Mouse (Mus musculus) midbrain, embryonic 15.5 days (tissue): ENCODE data around the gene Sin3b. TPM values are rescaled to one million over a fixed set of nuclear protein-coding genes. Genes with fewer than 3 reads are reported as not detected.

ENCODE experiments used
- ATAC-seq: fragments of 200-750 bp; cut with Nextera tagmentation; replicated peaks from 2 replicates; pipeline ENCODE4 v1.8.0; 2017; ENCODE audit warnings: moderate TSS enrichment
- H3K27ac ChIP-seq: fragments of 300-500 bp; sonication (generic); 2 replicates; pipeline ENCODE4 v1.5.1; 2015; ENCODE audit warnings: mild to moderate bottlenecking, inconsistent platforms
- H3K27me3 ChIP-seq: fragments of 300-500 bp; sonication (generic); replicated peaks from 2 replicates; pipeline ENCODE4 v1.6.1; 2015; ENCODE audit warnings: inconsistent platforms
- H3K36me3 ChIP-seq: fragments of 300-500 bp; sonication (generic); replicated peaks from 2 replicates; pipeline ENCODE4 v1.6.1; 2015; ENCODE audit warnings: inconsistent platforms
- H3K4me1 ChIP-seq: fragments of 300-500 bp; sonication (generic); 2 replicates; pipeline ENCODE4 v1.6.1; 2015; ENCODE audit warnings: inconsistent platforms
- H3K4me2 ChIP-seq: fragments of 300-500 bp; sonication (generic); 2 replicates; pipeline ENCODE4 v1.6.1; 2015; ENCODE audit warnings: inconsistent platforms, mild to moderate bottlenecking, moderate library complexity
- H3K4me3 ChIP-seq: fragments of 300-500 bp; sonication (generic); 2 replicates; pipeline ENCODE4 v1.5.1; 2015; ENCODE audit warnings: mild to moderate bottlenecking, inconsistent platforms
- H3K9ac ChIP-seq: fragments of 300-500 bp; sonication (generic); 2 replicates; pipeline ENCODE4 v1.6.1; 2015; ENCODE audit warnings: mild to moderate bottlenecking, inconsistent platforms
- H3K9me3 ChIP-seq: fragments of 300-500 bp; sonication (generic); 2 replicates; pipeline ENCODE4 v1.6.1; 2016; ENCODE audit warnings: inconsistent platforms
- WGBS: fragments of 180-500 bp; shearing (Covaris S2); methylation state at CpG from one replicate; pipeline ENCODE4 v1.1.7; 2015; ENCODE audit warnings: mixed read lengths; 5-methylcytosine and 5-hydroxymethylcytosine counted together
- polyA plus RNA-seq: library from polyadenylated mRNA; unstranded; fragments of >200 nt; fragmentation: Nextera tagmentation; extraction: Ambion mirVana; gene quantifications from 2 replicates; pipeline ENCODE4 v1.2.1, GENCODE M21; 2015

Sin3b gene
- polyA plus RNA-seq, 1 experiment from 2014 or later = 180 TPM

GRCm38 (mm10) chr8:72756771-72757390 is 33.8 kb downstream of the Sin3b start:
- no peak overlapping the region for H3K4me2 ChIP-seq
- no peaks in the 10 kb centered on the region for H3K4me1 ChIP-seq
- H3K36me3 ChIP-seq = peaks cover 45% of the 10 kb centered on the region
- 96% methylated on average over 35 of the region's 35 CpGs for WGBS
- H3K9ac ChIP-seq = no peak overlapping the region
- H3K4me3 ChIP-seq = no peak overlapping the region
- no peaks in the 10 kb centered on the region for H3K27me3 ChIP-seq
- no peaks in the 10 kb centered on the region for H3K9me3 ChIP-seq
- no peak overlapping the region for H3K27ac ChIP-seq
- no peak for ATAC-seq

DNA sequence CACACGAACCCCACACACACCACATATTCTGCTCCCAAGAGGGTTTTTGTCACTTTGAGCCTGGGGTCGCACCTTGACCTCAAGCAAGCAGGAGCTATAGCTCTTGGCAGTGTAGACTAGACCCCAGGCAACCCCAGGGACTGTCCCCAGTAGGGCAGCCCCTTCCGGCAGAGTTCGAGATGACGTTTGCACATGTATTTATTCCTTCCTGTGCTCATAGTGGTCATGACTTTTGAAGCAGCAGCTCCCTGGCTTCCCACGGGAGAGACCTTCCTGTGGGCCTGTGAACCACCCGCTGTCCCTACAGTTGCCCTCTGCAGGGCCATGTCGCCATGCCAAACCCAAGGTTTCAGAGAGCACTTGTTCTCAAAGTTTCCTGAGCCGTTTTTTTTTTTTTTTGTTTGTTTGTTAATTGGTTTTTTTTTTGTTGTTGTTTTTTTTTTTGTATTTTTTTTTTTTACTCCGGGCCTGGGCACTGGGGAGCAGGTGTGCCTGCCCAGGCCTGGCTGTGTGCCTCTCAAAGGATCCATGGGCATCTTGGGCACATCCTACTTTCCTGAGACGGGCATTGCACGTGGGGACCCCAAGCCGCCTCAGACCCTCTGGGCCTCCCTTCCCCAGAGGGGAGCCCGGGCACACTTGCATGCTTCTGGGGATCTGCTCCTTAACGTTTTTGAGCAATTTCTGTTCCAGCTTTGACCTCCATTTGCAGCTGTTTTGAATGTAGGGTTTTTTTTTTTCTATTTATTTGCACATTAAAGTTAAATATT is 34.5 kb downstream of the Sin3b start:
- no peak overlapping the region for H3K4me2 ChIP-seq
- H3K4me3 ChIP-seq = no peak overlapping the region
- H3K9ac ChIP-seq = no peak overlapping the region
- no peaks in the 10 kb centered on the region for H3K4me1 ChIP-seq
- peaks cover 38% of the 10 kb centered on the region for H3K36me3 ChIP-seq
- H3K27ac ChIP-seq = no peak overlapping the region
- WGBS = 94% methylated on average over 15 of the region's 15 CpGs
- no peaks in the 10 kb centered on the region for H3K27me3 ChIP-seq
- ATAC-seq = no peak
- H3K9me3 ChIP-seq = no peaks in the 10 kb centered on the region

DNA sequence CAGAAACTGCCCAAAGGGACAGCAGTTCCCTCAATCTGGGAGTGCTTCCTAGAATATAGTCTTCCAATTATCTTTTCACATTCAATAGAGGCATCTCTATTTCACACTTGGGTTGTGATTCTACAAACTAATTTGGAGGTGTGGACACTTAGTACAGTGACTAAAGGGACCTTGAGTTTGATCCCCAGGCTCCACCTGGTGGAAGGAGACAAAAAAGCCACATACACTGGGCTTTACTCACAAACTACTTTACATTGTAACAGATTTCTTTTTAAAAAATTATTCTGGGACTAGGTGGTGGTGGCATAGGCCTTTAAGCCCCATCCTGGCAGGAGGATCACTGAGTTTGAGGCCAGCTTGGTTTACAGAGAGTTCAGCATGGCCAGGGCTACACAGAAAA is 35.2 kb downstream of the Sin3b start:
- Histone ChIP-seq H3K27ac (no peak overlapping the region), H3K27me3 (no peaks in the 10 kb centered on the region), H3K9me3 (no peaks in the 10 kb centered on the region), H3K4me3 (no peak overlapping the region), H3K9ac (no peak overlapping the region), H3K4me1 (no peaks in the 10 kb centered on the region), H3K36me3 (peaks cover 33% of the 10 kb centered on the region), H3K4me2 (no peak overlapping the region)
- no peak for ATAC-seq

GRCm38 (mm10) chr8:72760216-72760615 is 37.1 kb downstream of the Sin3b start:
- no peaks in the 10 kb centered on the region for H3K9me3 ChIP-seq
- H3K9ac ChIP-seq = no peak overlapping the region
- no peak overlapping the region for H3K4me3 ChIP-seq
- 89% methylated on average over 3 of the region's 3 CpGs for WGBS
- no peak overlapping the region for H3K4me2 ChIP-seq
- ATAC-seq = no peak
- no peaks in the 10 kb centered on the region for H3K4me1 ChIP-seq
- peaks cover 20% of the 10 kb centered on the region for H3K36me3 ChIP-seq
- H3K27ac ChIP-seq = no peak overlapping the region
- H3K27me3 ChIP-seq = no peaks in the 10 kb centered on the region

GRCm38 (mm10) chr8:72761322-72762051 is 38.4 kb downstream of the Sin3b start, which contains the start of gene F2rl3:
TSS of gene F2rl3 (plus strand) at chr8:72761880.
- Histone ChIP-seq H3K36me3 (peaks cover 10% of the 10 kb centered on the region; the same call in 1 of the 2 replicates), H3K4me2 (no peak within 1 kb of the TSS), H3K27me3 (no peaks in the 10 kb centered on the region), H3K4me3 (no peak within 1 kb of the TSS), H3K27ac (no peak within 1 kb of the TSS), H3K4me1 (no peaks in the 10 kb centered on the region), H3K9ac (no peak within 1 kb of the TSS), H3K9me3 (no peaks in the 10 kb centered on the region)
- no peak for ATAC-seq
- 89% methylated on average over 7 of the region's 7 CpGs for WGBS

GRCm38 (mm10) chr8:72762306-72762705 is 39.2 kb downstream of the Sin3b start:
- Histone ChIP-seq H3K4me1 (0 out of 2 replicates have a peak, but pooled peaks cover 4% of the 10 kb centered on the region), H3K36me3 (peaks cover 3% of the 10 kb centered on the region; the same call in 1 of the 2 replicates), H3K9ac (no peak overlapping the region), H3K4me3 (no peak overlapping the region), H3K27me3 (no peaks in the 10 kb centered on the region), H3K9me3 (no peaks in the 10 kb centered on the region), H3K27ac (no peak overlapping the region), H3K4me2 (no peak overlapping the region)
- 92% methylated on average over 12 of the region's 12 CpGs for WGBS
- no peak for ATAC-seq

- no peaks in the 10 kb centered on the region for H3K27me3 ChIP-seq
- WGBS = 73% methylated on average over 4 of the region's 4 CpGs
- H3K9ac ChIP-seq = no peak overlapping the region
- H3K9me3 ChIP-seq = no peaks in the 10 kb centered on the region
- no peak overlapping the region for H3K4me3 ChIP-seq
- H3K36me3 ChIP-seq = no peaks in the 10 kb centered on the region
- H3K4me2 ChIP-seq = no peak overlapping the region
- ATAC-seq = no peak
- H3K27ac ChIP-seq = no peak overlapping the region
- H3K4me1 ChIP-seq = 0 out of 2 replicates have a peak, but pooled peaks cover 4% of the 10 kb centered on the region
These were observed 42.6 kb downstream of the Sin3b start for GRCm38 (mm10) chr8:72765696-72766095.

DNA sequence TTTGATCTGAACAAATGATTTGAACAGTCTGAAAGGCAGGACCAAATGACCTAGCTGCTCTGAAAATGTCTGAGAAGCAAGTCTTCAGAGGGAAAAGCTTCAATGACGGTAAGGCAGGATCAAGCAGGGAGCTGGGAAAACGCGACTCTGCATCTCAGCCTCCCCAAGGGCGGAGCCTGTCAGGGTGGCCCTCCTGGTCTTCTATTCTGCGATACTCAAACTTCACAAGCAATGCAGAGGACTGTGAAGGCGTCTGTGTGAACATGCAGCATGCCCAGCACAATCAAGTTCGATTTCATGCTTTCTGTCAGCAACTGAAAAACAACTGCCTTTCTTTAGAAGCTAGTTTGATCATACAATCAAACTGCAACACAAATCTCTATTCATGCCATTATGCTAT is 43.7 kb downstream of the Sin3b start:
- H3K4me1 ChIP-seq = 0 out of 2 replicates have a peak, but pooled peaks cover 4% of the 10 kb centered on the region
- 25% methylated on average over 7 of the region's 7 CpGs for WGBS
- ATAC-seq = peak; percentile 53; the same call in 1 of the 2 replicates
- H3K27ac ChIP-seq = no peak overlapping the region
- no peak overlapping the region for H3K4me3 ChIP-seq
- no peaks in the 10 kb centered on the region for H3K36me3 ChIP-seq
- no peaks in the 10 kb centered on the region for H3K9me3 ChIP-seq
- H3K27me3 ChIP-seq = no peaks in the 10 kb centered on the region
- no peak overlapping the region for H3K9ac ChIP-seq
- no peak overlapping the region for H3K4me2 ChIP-seq

GRCm38 (mm10) chr8:72777797-72778196 is 54.7 kb downstream of the Sin3b start:
- no peak overlapping the region for H3K4me2 ChIP-seq
- H3K27me3 ChIP-seq = no peaks in the 10 kb centered on the region
- WGBS = 100% methylated on average over 1 of the region's 1 CpGs
- no peak for ATAC-seq
- no peak overlapping the region for H3K4me3 ChIP-seq
- H3K4me1 ChIP-seq = no peaks in the 10 kb centered on the region
- H3K36me3 ChIP-seq = no peaks in the 10 kb centered on the region
- H3K27ac ChIP-seq = no peak overlapping the region
- H3K9ac ChIP-seq = no peak overlapping the region
- H3K9me3 ChIP-seq = no peaks in the 10 kb centered on the region

DNA sequence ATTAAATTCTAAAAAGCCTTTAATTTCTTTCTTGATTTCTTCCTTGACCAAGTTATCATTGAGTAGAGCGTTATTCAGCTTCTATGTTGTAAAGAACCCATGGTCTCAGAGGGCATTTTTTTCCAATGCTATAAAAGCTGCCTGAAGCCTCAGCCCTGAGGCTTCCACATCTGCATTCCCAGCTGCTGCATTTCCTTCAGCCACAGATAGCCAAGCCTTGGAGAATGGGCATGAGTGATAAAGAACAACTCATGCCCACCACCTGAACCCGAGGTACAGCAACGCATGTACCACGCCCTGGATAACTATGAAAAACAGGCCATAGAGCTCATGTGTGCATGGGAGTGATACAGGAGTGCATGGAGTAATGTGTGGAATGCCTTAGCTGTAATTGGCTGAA is 57.6 kb downstream of the Sin3b start:
- WGBS = 95% methylated on average over 4 of the region's 4 CpGs
- no peaks in the 10 kb centered on the region for H3K27me3 ChIP-seq
- H3K36me3 ChIP-seq = no peaks in the 10 kb centered on the region
- H3K9me3 ChIP-seq = no peaks in the 10 kb centered on the region
- ATAC-seq = no peak
- H3K9ac ChIP-seq = no peak overlapping the region
- no peak overlapping the region for H3K4me2 ChIP-seq
- H3K4me1 ChIP-seq = no peaks in the 10 kb centered on the region
- H3K27ac ChIP-seq = no peak overlapping the region
- H3K4me3 ChIP-seq = no peak overlapping the region

DNA sequence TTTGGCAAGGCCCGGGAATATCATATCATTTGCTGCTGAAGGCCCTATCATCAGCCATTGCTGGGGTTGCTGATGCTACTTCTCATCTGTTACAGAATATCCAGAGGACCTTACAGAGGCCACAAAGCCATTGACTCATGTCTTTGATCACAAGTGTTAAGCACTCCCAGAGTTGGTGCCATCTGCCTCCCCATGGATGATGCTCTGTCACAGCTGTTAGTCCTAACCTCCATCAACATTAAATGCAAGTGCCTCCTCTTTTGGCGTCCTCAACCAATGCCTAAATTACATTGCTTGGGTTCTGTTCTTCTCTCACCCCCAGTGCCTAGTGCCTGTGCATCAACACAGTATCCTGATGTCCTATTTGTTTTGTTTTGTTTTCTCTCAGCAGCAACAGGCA is 78.5 kb downstream of the Sin3b start:
- Histone ChIP-seq H3K27me3 (no peaks in the 10 kb centered on the region), H3K4me3 (no peak overlapping the region), H3K36me3 (no peaks in the 10 kb centered on the region), H3K4me2 (no peak overlapping the region), H3K4me1 (no peaks in the 10 kb centered on the region), H3K9me3 (no peaks in the 10 kb centered on the region; the same call in 1 of the 2 replicates), H3K9ac (no peak overlapping the region), H3K27ac (no peak overlapping the region)
- 84% methylated on average over 2 of the region's 2 CpGs for WGBS
- no peak for ATAC-seq
